Comparison of ENCODE assay signal across 14 mouse cellular contexts in genomic region chr7:68318006-68318788, GRCm38 (mm10). TPM values are rescaled to one million over a fixed set of nuclear protein-coding genes. Genes with fewer than 3 reads are reported as not detected.
DNase-seq lines count a peak whose midpoint lies in the region.
"Had no signal": no experiment of that assay in that cellular context is flagged by ENCODE, and none has a peak within 500 bp of the region (broad histone marks: within the 10 kb centered on the region; RNA-seq: fewer than 3 reads in every experiment).

No protein-coding gene starts in this region.

- peak; percentile 24 for DNase-seq in adrenal gland, adult 2 months
- no peak for DNase-seq in adrenal gland, postnatal 36 days
- DNase-seq in kidney, adult 11 months, result peak; percentile 48
- no peak for DNase-seq in kidney, postnatal 4 days
- peak; percentile 65 to 73 for DNase-seq in cerebellum, adult 18-20 months
- DNase-seq in kidney, postnatal 14 days, result peak; percentile 30
- DNase-seq in embryo, embryonic 10.5 days (ENCODE audit: low spot score), result no peak
- no peak for DNase-seq in right cerebral cortex, postnatal 25 days

RNA-seq across cellular contexts. Expression of gene Fam169b, which starts 44.6 kb away (rescaled TPM):
- not detected for total RNA-seq in adrenal gland, adult 2 months (2021)
- 0.04 and 0.07 TPM in 2 replicates for polyA plus RNA-seq in adrenal gland, adult 2 months (2012; rRNA removed)
- total RNA-seq in adrenal gland, postnatal 36 days (2021), result under 1 TPM in 1 of 2 experiments, not detected in 1; 0.26 TPM

RNA-seq across cellular contexts. Expression of gene Pgpep1l, which starts 54.2 kb away (rescaled TPM):
- total RNA-seq in adrenal gland, adult 2 months (2021), result not detected
- polyA plus RNA-seq in adrenal gland, adult 2 months (2012; rRNA removed), result not detected in 2 replicates
- total RNA-seq in adrenal gland, postnatal 36 days (2021), result not detected
- polyA plus RNA-seq: embryonic facial prominence, embryonic 15.5 days; intestine, embryonic 16.5 days; limb, embryonic 11.5 days; lung, embryonic 16.5 days; neural tube, embryonic 12.5 days; stomach, embryonic 15.5 days had no signal

Comparison
In these comparisons a context has a peak if more than half of its experiments do, and no peak if none do; other contexts are left out.
1. DNase-seq: peak in adrenal gland, adult 2 months (single experiment), kidney, adult 11 months (single experiment), cerebellum, adult 18-20 months (2 of 2) and kidney, postnatal 14 days (single experiment); none in adrenal gland, postnatal 36 days (0 of 2), kidney, postnatal 4 days (0 of 2), embryo, embryonic 10.5 days (single experiment) and right cerebral cortex, postnatal 25 days (single experiment).